8 mouse cellular contexts compared by ENCODE assay signal in the genomic region with DNA sequence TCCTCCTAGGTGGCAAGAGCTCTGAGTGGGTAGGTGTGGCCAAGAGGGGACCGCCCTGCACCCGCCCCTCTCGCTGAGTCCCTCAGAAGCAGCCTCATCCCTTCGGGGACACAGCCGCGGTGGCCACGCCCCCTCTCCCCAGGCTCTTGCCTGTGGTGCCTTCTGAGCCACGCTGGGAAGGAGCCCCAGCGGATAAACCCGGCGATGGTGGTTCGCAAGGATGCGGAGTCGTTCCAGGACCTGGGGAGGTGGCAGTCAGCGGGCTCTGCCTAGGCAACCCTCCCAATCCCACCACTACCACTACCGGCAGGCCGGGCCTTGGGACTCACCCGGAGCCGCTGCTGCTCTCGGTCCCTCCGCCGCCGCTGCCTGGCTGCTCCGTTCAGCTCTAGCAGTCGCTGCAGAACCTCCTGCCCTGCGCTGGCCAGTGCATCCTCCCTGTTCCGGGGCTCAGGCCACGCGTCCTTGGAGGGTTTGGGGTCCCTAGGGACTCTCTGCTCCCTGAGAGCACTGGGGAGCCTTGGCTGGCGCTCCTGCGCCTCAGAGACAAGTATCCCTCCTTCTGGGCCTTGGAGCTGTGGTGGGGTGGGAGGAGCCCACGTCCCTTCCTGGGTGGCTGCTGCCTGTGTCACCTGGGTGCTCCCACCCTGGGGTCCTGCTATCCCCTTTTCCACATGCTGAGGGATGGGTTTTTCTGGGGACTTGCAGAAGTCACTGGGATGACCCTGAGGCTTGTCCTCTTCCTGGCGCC. TPM values are rescaled to one million over a fixed set of nuclear protein-coding genes. Genes with fewer than 3 reads are reported as not detected.
DNase-seq lines count a peak whose midpoint lies in the region; ATAC-seq and TF ChIP-seq lines count a peak whose summit lies in the region.

No protein-coding gene starts in this region.

- TF ChIP-seq CTCF in cortical plate, adult 2 months (IDR thresholded peaks at IDR 0.05; ENCODE audit: extremely low read depth, insufficient read depth, low read length), result no peak

- H3K27ac ChIP-seq in cortical plate, adult 2 months (ENCODE audit: insufficient read depth, low read length), result no peak overlapping the region

- peak; percentile 95 for ATAC-seq in megakaryocyte, adult 5-6 weeks (ENCODE audit: poor library complexity, severe bottlenecking)

- TF ChIP-seq POLR2A in cortical plate, adult 2 months (IDR thresholded peaks at IDR 0.05; ENCODE audit: extremely low read depth, insufficient read depth, low read length), result peak; percentile 50; the same call in 1 of the 2 replicates

- DNase-seq in adrenal gland, adult (ENCODE audit: inconsistent age in 2 of 2, low spot score in 1 of 2), result peak; percentile 91 to 96
- peak; percentile 45 to 64 for DNase-seq in gastrocnemius, adult 8-10 months (ENCODE audit: low spot score in 2 of 2)
- peak; percentile 24 for DNase-seq in hindlimb bud, embryonic 11.5 days (ENCODE audit: extremely low spot score, low read depth, low spot score)
- DNase-seq in left cerebral cortex, adult 8-10 months (ENCODE audit: low spot score in 2 of 2), result peak; percentile 52 to 81
- peak; percentile 87 for DNase-seq in right cerebral cortex, adult 18-20 months
- DNase-seq in urinary bladder, adult 2 months (ENCODE audit: low spot score), result peak; percentile 40

- peak overlapping the region; percentile 24 for H3K4me3 ChIP-seq in cortical plate, adult 2 months (ENCODE audit: insufficient read depth, low read length)

- no peaks in the 10 kb centered on the region for H3K4me1 ChIP-seq in cortical plate, adult 2 months (ENCODE audit: control insufficient read depth, insufficient read depth, low read length)

RNA-seq across cellular contexts. Expression of a gene that starts 2.9 kb away (rescaled TPM):
- 0.17 TPM in 1 of 2 replicates, not detected in the other for polyA plus RNA-seq in cortical plate, adult 2 months (2012; rRNA removed)
- total RNA-seq in gastrocnemius, adult 8-10 months (2022), result not detected
- total RNA-seq in left cerebral cortex, adult 8-10 months (2022), result under 1 TPM in 2 of 4 experiments, not detected in 2; 0.57 to 0.89 TPM
- total RNA-seq in megakaryocyte, adult 5-6 weeks (2015), result 0.67 TPM in 1 of 2 replicates, not detected in the other
- 0.29 TPM in 1 of 2 replicates, not detected in the other for total RNA-seq in megakaryocyte, adult 5-6 weeks (2017)
- not detected in 2 replicates for polyA plus RNA-seq in urinary bladder, adult 2 months (2012; rRNA removed)

RNA-seq across cellular contexts. Expression of a gene that starts 6.6 kb away (rescaled TPM):
- 403 and 411 TPM in 2 replicates for polyA plus RNA-seq in cortical plate, adult 2 months (2012; rRNA removed)
- 100 to 1,000 TPM; 116 to 127 (median 122) TPM for total RNA-seq in gastrocnemius, adult 8-10 months (2022)
- total RNA-seq in left cerebral cortex, adult 8-10 months (2022), result 100 to 1,000 TPM; 249 to 281 (median 259) TPM
- total RNA-seq in megakaryocyte, adult 5-6 weeks (2015), result 238 and 251 TPM in 2 replicates
- total RNA-seq in megakaryocyte, adult 5-6 weeks (2017), result 225 and 238 TPM in 2 replicates
- polyA plus RNA-seq in urinary bladder, adult 2 months (2012; rRNA removed), result 234 and 282 TPM in 2 replicates

RNA-seq across cellular contexts. Expression of a gene that starts 33.6 kb away (rescaled TPM):
- polyA plus RNA-seq in cortical plate, adult 2 months (2012; rRNA removed), result 4.1 and 4.6 TPM in 2 replicates
- 1 to 10 TPM; 2.2 to 6.0 (median 4.4) TPM for total RNA-seq in gastrocnemius, adult 8-10 months (2022)
- 1 to 10 TPM in 3 of 4 experiments, under 1 TPM in 1; 0.78 to 1.2 (median 1.1) TPM for total RNA-seq in left cerebral cortex, adult 8-10 months (2022)
- not detected in 2 replicates for total RNA-seq in megakaryocyte, adult 5-6 weeks (2015)
- total RNA-seq in megakaryocyte, adult 5-6 weeks (2017), result not detected in 2 replicates
- 4.9 and 6.4 TPM in 2 replicates for polyA plus RNA-seq in urinary bladder, adult 2 months (2012; rRNA removed)

RNA-seq across cellular contexts. Expression of a gene that starts 41.1 kb away (rescaled TPM):
- polyA plus RNA-seq in cortical plate, adult 2 months (2012; rRNA removed), result 0.54 and 0.55 TPM in 2 replicates
- total RNA-seq in gastrocnemius, adult 8-10 months (2022), result 100 to 1,000 TPM; 357 to 417 (median 381) TPM
- 1 to 10 TPM; 1.9 to 3.9 (median 2.9) TPM for total RNA-seq in left cerebral cortex, adult 8-10 months (2022)
- total RNA-seq in megakaryocyte, adult 5-6 weeks (2015), result not detected in 2 replicates
- not detected in 2 replicates for total RNA-seq in megakaryocyte, adult 5-6 weeks (2017)
- polyA plus RNA-seq in urinary bladder, adult 2 months (2012; rRNA removed), result 40.8 and 75.6 TPM in 2 replicates

RNA-seq across cellular contexts. Expression of a gene that starts 52.3 kb away (rescaled TPM):
- polyA plus RNA-seq in cortical plate, adult 2 months (2012; rRNA removed), result 5.2 and 6.1 TPM in 2 replicates
- total RNA-seq in gastrocnemius, adult 8-10 months (2022), result 1 to 10 TPM; 1.0 to 3.1 (median 1.7) TPM
- total RNA-seq in left cerebral cortex, adult 8-10 months (2022), result 10 to 100 TPM in 1 of 4 experiments, 1 to 10 TPM in 3; 4.7 to 10.3 (median 6.5) TPM
- 133 and 149 TPM in 2 replicates for total RNA-seq in megakaryocyte, adult 5-6 weeks (2015)
- 231 and 243 TPM in 2 replicates for total RNA-seq in megakaryocyte, adult 5-6 weeks (2017)
- 19.8 and 21.3 TPM in 2 replicates for polyA plus RNA-seq in urinary bladder, adult 2 months (2012; rRNA removed)

Comparison
In these comparisons a context has a peak if more than half of its experiments do, and no peak if none do; other contexts are left out.
1. DNase-seq: peak in every context shown above with its lines; median percentile 94 in adrenal gland, adult; 87 in right cerebral cortex, adult 18-20 months; 66 in left cerebral cortex, adult 8-10 months; 54 in gastrocnemius, adult 8-10 months; 40 in urinary bladder, adult 2 months; 24 in hindlimb bud, embryonic 11.5 days.